Mouse (Mus musculus): ENCODE measurements at regions not wholly inside any gene's neighbourhood (a gene's known extent, or its start where the extent isn't known, plus 50 kb on each side); places are given as distances from the start of the nearest gene placed in this dataset.

GRCm38 (mm10) chr13:63699624-63700023 lies 115.4 kb upstream of the Ercc6l2 start:
- DNase-seq (ENCODE audit: low spot score), result no peak

- DNase-seq (ENCODE audit: low spot score), result no peak
These were observed 114.3 kb upstream of the Ercc6l2 start for GRCm38 (mm10) chr13:63700747-63701146.

GRCm38 (mm10) chr13:63701199-63702175 lies 113.6 kb upstream of the Ercc6l2 start:
- DNase-seq (ENCODE audit: low spot score), result no peak

- no peak for DNase-seq (ENCODE audit: low spot score)
These were observed 106.5 kb upstream of the Ercc6l2 start for GRCm38 (mm10) chr13:63708567-63708966.

- DNase-seq (ENCODE audit: low spot score), result no peak
These were observed 101.9 kb upstream of the Ercc6l2 start for GRCm38 (mm10) chr13:63713137-63713536.

- DNase-seq (ENCODE audit: low spot score), result no peak
These were observed 98.5 kb upstream of the Ercc6l2 start for GRCm38 (mm10) chr13:63716498-63716897.

GRCm38 (mm10) chr13:63717249-63717648 lies 97.8 kb upstream of the Ercc6l2 start:
- no peak for DNase-seq (ENCODE audit: low spot score)

- DNase-seq (ENCODE audit: low spot score), result no peak
These were observed 96.3 kb upstream of the Ercc6l2 start for GRCm38 (mm10) chr13:63718782-63719181.

GRCm38 (mm10) chr13:63719351-63720207 lies 95.5 kb upstream of the Ercc6l2 start:
- DNase-seq (ENCODE audit: low spot score), result no peak

GRCm38 (mm10) chr13:63720610-63721009 lies 94.4 kb upstream of the Ercc6l2 start:
- no peak for DNase-seq (ENCODE audit: low spot score)

- DNase-seq (ENCODE audit: low spot score), result no peak
These were observed 93.9 kb upstream of the Ercc6l2 start for GRCm38 (mm10) chr13:63721011-63721625.

- no peak for DNase-seq (ENCODE audit: low spot score)
These were observed 90.7 kb upstream of the Ercc6l2 start for GRCm38 (mm10) chr13:63724293-63724692.

GRCm38 (mm10) chr13:63724843-63725582 lies 90.0 kb upstream of the Ercc6l2 start:
- no peak for DNase-seq (ENCODE audit: low spot score)

- no peak for DNase-seq (ENCODE audit: low spot score)
These were observed 89.0 kb upstream of the Ercc6l2 start for GRCm38 (mm10) chr13:63726035-63726434.

- no peak for DNase-seq (ENCODE audit: low spot score)
These were observed 88.5 kb upstream of the Ercc6l2 start for GRCm38 (mm10) chr13:63726509-63726908.

GRCm38 (mm10) chr13:63735739-63736138 lies 79.3 kb upstream of the Ercc6l2 start:
- DNase-seq (ENCODE audit: low spot score), result no peak

- DNase-seq (ENCODE audit: low spot score), result no peak
These were observed 73.2 kb upstream of the Ercc6l2 start for GRCm38 (mm10) chr13:63741879-63742278.

- no peak for DNase-seq (ENCODE audit: low spot score)
These were observed 66.3 kb upstream of the Ercc6l2 start for GRCm38 (mm10) chr13:63748788-63749187.

GRCm38 (mm10) chr13:63749997-63750396 lies 65.0 kb upstream of the Ercc6l2 start:
- peak; percentile 83 for DNase-seq (ENCODE audit: low spot score)

GRCm38 (mm10) chr13:63751196-63751595 lies 63.8 kb upstream of the Ercc6l2 start:
- no peak for DNase-seq (ENCODE audit: low spot score)

GRCm38 (mm10) chr13:63757061-63757460 lies 58.0 kb upstream of the Ercc6l2 start:
- DNase-seq (ENCODE audit: low spot score), result no peak

Data from heart, adult 8-10 months (tissue).